Mouse (Mus musculus): Measurements from ENCODE around the gene Figla.
"Not testable (repeated sequence)": the region's sequence is repeated elsewhere in the genome, so short reads cannot be mapped to it uniquely, and the experiment has no call there.

Figla gene

DNA sequence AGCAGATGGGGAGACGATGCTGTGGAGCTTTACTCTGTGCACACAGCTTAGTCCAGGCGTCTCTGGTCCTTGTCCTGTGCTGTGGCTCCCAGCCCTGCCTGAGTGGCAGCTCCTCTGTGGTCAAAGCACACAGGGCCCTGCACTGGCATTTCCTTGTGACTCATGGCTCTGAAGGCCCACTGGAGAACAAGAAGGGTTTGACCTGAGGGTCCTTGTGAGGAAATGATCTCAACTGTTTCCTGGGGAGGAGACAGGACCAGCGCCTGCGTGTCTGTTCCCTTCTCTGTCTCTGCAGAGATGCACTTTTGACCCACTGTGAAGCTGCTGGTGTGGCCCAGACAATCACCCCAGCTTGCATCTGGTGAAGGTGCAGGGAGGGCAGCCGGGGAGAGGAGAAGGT, 1.2 kb upstream of the Figla start:
- not testable (repeated sequence) for DNase-seq (ENCODE audit: low read depth, low spot score); H3K27me3 ChIP-seq (ENCODE audit: control insufficient read depth, insufficient read depth, low read length, poor library complexity, severe bottlenecking); H3K36me3 ChIP-seq (ENCODE audit: control insufficient read depth, insufficient read depth, low read length, poor library complexity, severe bottlenecking)

DNA sequence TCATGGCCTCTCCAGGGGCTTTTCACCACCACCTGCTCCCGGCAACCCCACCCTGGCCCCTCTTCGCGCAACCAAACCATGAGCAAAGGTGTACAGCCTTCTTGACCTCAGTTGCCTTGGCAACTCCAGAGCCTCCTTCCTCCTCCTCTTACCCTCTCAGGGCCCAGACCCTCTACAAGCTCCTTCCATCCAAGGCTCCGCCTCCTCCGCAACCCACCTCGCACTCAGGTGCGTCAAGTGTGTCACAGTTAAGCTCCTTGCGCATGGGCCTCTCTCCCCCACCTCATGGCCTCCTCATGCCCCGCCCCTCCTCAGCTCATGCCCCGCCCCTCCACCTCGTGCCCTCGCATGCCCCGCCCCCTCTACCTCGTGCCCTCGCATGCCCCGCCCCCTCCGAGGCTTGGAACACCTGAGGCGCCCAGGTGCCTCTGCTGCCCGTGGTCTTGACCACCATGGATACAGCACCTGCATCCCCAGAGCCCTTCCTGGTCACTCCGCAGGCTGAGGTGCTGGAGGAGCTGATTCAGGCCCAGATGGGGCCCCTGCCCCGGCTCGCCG, 901 bp downstream of the Figla start:
- no peak for DNase-seq (ENCODE audit: low read depth, low spot score)
- H3K36me3 ChIP-seq (ENCODE audit: control insufficient read depth, insufficient read depth, low read length, poor library complexity, severe bottlenecking) = no peaks in the 10 kb centered on the region

GRCm38 (mm10) chr6:86019415-86020237, 3.7 kb downstream of the Figla start:
- no peaks in the 10 kb centered on the region for H3K27me3 ChIP-seq (ENCODE audit: control insufficient read depth, insufficient read depth, low read length, poor library complexity, severe bottlenecking)
- DNase-seq (ENCODE audit: low read depth, low spot score) = no peak
- no peaks in the 10 kb centered on the region for H3K36me3 ChIP-seq (ENCODE audit: control insufficient read depth, insufficient read depth, low read length, poor library complexity, severe bottlenecking)

More for the DNA sequence above, 901 bp downstream of the Figla start:
- H3K27me3 ChIP-seq (ENCODE audit: control insufficient read depth, insufficient read depth, low read length, poor library complexity, severe bottlenecking) = no peaks in the 10 kb centered on the region

DNA sequence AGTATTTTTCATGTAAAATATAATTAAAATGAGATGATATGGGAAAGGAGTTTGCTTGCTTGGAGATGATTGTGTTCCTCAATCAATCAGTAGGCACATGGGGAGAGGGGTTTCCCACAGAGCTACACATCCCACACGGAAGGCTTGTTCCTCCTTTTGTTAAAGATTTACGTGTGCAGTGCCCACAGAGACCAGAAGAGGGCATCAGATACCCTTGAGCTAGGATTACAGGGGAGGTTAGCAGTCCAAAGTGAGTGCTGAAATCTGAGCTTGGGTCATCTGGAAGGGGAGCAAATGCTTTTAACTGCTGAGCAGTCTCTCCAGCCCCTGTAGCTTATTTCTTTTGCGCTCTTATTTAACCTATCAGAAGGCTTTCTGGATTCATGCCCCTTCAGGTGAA, 5.0 kb downstream of the Figla start:
- peak; percentile 68 for DNase-seq (ENCODE audit: low read depth, low spot score)
- no peaks in the 10 kb centered on the region for H3K36me3 ChIP-seq (ENCODE audit: control insufficient read depth, insufficient read depth, low read length, poor library complexity, severe bottlenecking)
- no peaks in the 10 kb centered on the region for H3K27me3 ChIP-seq (ENCODE audit: control insufficient read depth, insufficient read depth, low read length, poor library complexity, severe bottlenecking)

GRCm38 (mm10) chr6:86026632-86027292, 10.8 kb downstream of the Figla start:
- Histone ChIP-seq H3K36me3 (ENCODE audit: control insufficient read depth, insufficient read depth, low read length, poor library complexity, severe bottlenecking) (no peaks in the 10 kb centered on the region), H3K27me3 (ENCODE audit: control insufficient read depth, insufficient read depth, low read length, poor library complexity, severe bottlenecking) (no peaks in the 10 kb centered on the region)
- no peak for DNase-seq (ENCODE audit: low read depth, low spot score)

- DNase-seq (ENCODE audit: low read depth, low spot score) = no peak
- Histone ChIP-seq H3K27me3 (ENCODE audit: control insufficient read depth, insufficient read depth, low read length, poor library complexity, severe bottlenecking) (no peaks in the 10 kb centered on the region), H3K36me3 (ENCODE audit: control insufficient read depth, insufficient read depth, low read length, poor library complexity, severe bottlenecking) (no peaks in the 10 kb centered on the region)
Measured at GRCm38 (mm10) chr6:86028150-86028549, 12.2 kb downstream of the Figla start.

- Histone ChIP-seq H3K27me3 (ENCODE audit: control insufficient read depth, insufficient read depth, low read length, poor library complexity, severe bottlenecking) (no peaks in the 10 kb centered on the region), H3K36me3 (ENCODE audit: control insufficient read depth, insufficient read depth, low read length, poor library complexity, severe bottlenecking) (no peaks in the 10 kb centered on the region)
- no peak for DNase-seq (ENCODE audit: low read depth, low spot score)
Measured at GRCm38 (mm10) chr6:86028601-86029322, 12.8 kb downstream of the Figla start, which contains the start of gene Add2. Add2 (plus strand) TSS chr6:86028681.

- no peaks in the 10 kb centered on the region for H3K36me3 ChIP-seq (ENCODE audit: control insufficient read depth, insufficient read depth, low read length, poor library complexity, severe bottlenecking)
- no peaks in the 10 kb centered on the region for H3K27me3 ChIP-seq (ENCODE audit: control insufficient read depth, insufficient read depth, low read length, poor library complexity, severe bottlenecking)
- DNase-seq (ENCODE audit: low read depth, low spot score) = no peak
Measured at GRCm38 (mm10) chr6:86029323-86029713, 13.3 kb downstream of the Figla start.

DNA sequence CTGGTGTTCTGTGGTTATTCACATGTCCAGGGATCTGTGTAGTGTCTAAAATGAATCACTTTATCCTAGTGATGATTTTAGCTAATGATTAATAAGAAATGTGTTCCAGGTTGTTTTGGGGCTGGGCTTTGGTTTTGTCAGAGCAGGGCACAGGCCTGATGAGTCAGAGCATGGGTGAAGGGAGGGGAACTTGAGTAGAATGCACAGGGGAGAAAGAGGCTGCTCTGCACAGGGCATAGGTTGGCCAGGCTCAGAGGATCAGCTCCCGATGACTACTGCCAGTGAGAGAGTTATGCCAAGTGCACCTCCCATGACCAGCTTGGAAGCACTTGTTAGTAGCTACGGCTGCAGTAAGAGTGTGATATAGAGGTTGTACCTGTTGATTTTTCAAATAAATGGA, 15.6 kb downstream of the Figla start:
- Histone ChIP-seq H3K27me3 (ENCODE audit: control insufficient read depth, insufficient read depth, low read length, poor library complexity, severe bottlenecking) (no peaks in the 10 kb centered on the region), H3K36me3 (ENCODE audit: control insufficient read depth, insufficient read depth, low read length, poor library complexity, severe bottlenecking) (no peaks in the 10 kb centered on the region)
- DNase-seq (ENCODE audit: low read depth, low spot score) = no peak

- no peak for DNase-seq (ENCODE audit: low read depth, low spot score)
- H3K27me3 ChIP-seq (ENCODE audit: control insufficient read depth, insufficient read depth, low read length, poor library complexity, severe bottlenecking) = no peaks in the 10 kb centered on the region
- H3K36me3 ChIP-seq (ENCODE audit: control insufficient read depth, insufficient read depth, low read length, poor library complexity, severe bottlenecking) = no peaks in the 10 kb centered on the region
Measured at GRCm38 (mm10) chr6:86033635-86034034, 17.7 kb downstream of the Figla start.

- DNase-seq (ENCODE audit: low read depth, low spot score) = no peak
- no peaks in the 10 kb centered on the region for H3K36me3 ChIP-seq (ENCODE audit: control insufficient read depth, insufficient read depth, low read length, poor library complexity, severe bottlenecking)
- H3K27me3 ChIP-seq (ENCODE audit: control insufficient read depth, insufficient read depth, low read length, poor library complexity, severe bottlenecking) = no peaks in the 10 kb centered on the region; the same call in 1 of the 2 replicates
Measured at GRCm38 (mm10) chr6:86038901-86039300, 22.9 kb downstream of the Figla start.

DNA sequence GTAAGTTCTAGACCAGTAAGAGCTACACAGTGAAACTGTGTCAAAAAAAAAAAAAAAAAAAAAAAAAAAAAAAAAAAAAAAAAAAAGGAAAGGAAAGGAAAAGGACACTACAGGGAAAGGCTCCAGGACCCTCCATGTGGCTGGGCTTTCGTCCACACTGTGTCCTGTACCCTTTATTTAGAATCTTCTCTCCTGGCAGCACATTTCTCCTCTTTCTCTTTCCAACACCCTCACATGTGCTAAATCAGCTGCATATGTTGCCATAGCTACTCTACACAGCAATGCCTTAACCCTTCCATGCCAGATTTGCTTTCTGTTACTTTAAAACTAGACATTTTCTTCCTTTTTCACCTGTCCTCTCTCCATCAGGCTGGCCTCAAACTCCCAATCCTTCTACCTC, 24.2 kb downstream of the Figla start:
- DNase-seq (ENCODE audit: low read depth, low spot score) = no peak
- no peaks in the 10 kb centered on the region for H3K36me3 ChIP-seq (ENCODE audit: control insufficient read depth, insufficient read depth, low read length, poor library complexity, severe bottlenecking)
- no peaks in the 10 kb centered on the region; the same call in 1 of the 2 replicates for H3K27me3 ChIP-seq (ENCODE audit: control insufficient read depth, insufficient read depth, low read length, poor library complexity, severe bottlenecking)

DNA sequence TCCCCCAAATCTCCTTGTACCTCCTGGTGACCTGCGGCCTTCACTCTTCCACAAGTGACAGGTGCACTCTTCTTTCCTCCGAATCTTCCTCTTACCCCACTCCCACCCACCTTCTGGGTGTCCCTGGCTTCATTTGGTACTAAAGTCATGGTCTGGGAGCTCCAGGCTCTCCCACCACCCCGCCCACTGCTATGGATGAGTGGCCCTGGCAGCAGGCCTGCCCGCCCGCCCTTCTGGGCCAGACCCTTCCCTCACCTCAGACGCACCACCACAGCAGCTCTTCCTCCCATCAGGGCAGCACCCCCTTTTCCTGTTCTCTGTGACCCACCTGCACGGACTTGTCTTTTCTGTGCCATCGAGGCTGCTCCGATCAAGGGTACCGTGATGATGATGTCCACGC, 31.5 kb downstream of the Figla start:
- H3K27me3 ChIP-seq (ENCODE audit: control insufficient read depth, insufficient read depth, low read length, poor library complexity, severe bottlenecking) = no peaks in the 10 kb centered on the region; the same call in 1 of the 2 replicates
- no peak for DNase-seq (ENCODE audit: low read depth, low spot score)
- H3K36me3 ChIP-seq (ENCODE audit: control insufficient read depth, insufficient read depth, low read length, poor library complexity, severe bottlenecking) = no peaks in the 10 kb centered on the region

- H3K27me3 ChIP-seq (ENCODE audit: control insufficient read depth, insufficient read depth, low read length, poor library complexity, severe bottlenecking) = no peaks in the 10 kb centered on the region
- DNase-seq (ENCODE audit: low read depth, low spot score) = no peak
- H3K36me3 ChIP-seq (ENCODE audit: control insufficient read depth, insufficient read depth, low read length, poor library complexity, severe bottlenecking) = no peaks in the 10 kb centered on the region
Measured at GRCm38 (mm10) chr6:86048509-86048908, 32.5 kb downstream of the Figla start.

Data from splenic B cell, adult 2 months (primary cell).